Mouse (Mus musculus) liver, embryonic 16.5 days (tissue): ENCODE data around the gene Sez6. TPM values are rescaled to one million over a fixed set of nuclear protein-coding genes. Genes with fewer than 3 reads are reported as not detected.

Source experiments
- ATAC-seq: fragments of 200-750 bp; cut with Nextera tagmentation; 2 replicates; pipeline ENCODE4 v1.8.0; 2017; ENCODE audit warnings: low read depth, mild to moderate bottlenecking, moderate number of reproducible peaks, moderate library complexity
- H3K27ac ChIP-seq: fragments of 300-500 bp; sonication (generic); 2 replicates; pipeline ENCODE4 v1.5.1; 2014; ENCODE audit warnings: mild to moderate bottlenecking, low read length
- H3K27me3 ChIP-seq: fragments of 300-500 bp; sonication (generic); 2 replicates; pipeline ENCODE4 v1.6.1; 2014; ENCODE audit warnings: low read depth, low read length, mixed read lengths; ENCODE audit not compliant: control insufficient read depth, insufficient read depth
- H3K36me3 ChIP-seq: fragments of 300-500 bp; sonication (generic); 2 replicates; pipeline ENCODE4 v1.6.1; 2014; ENCODE audit warnings: mild to moderate bottlenecking; ENCODE audit not compliant: control insufficient read depth, insufficient read depth
- H3K4me1 ChIP-seq: fragments of 300-500 bp; sonication (generic); 2 replicates; pipeline ENCODE4 v1.6.1; 2014; ENCODE audit warnings: low read depth, low read length, mixed read lengths; ENCODE audit not compliant: control insufficient read depth
- H3K4me2 ChIP-seq: fragments of 300-500 bp; sonication (generic); 2 replicates; pipeline ENCODE4 v1.6.1; 2014; ENCODE audit warnings: low read depth, low read length, mixed read lengths
- H3K4me3 ChIP-seq: fragments of 300-500 bp; sonication (generic); 2 replicates; pipeline ENCODE4 v1.5.1; 2014; ENCODE audit warnings: low read depth, mild to moderate bottlenecking, low read length
- H3K9ac ChIP-seq: fragments of 300-500 bp; sonication (generic); 2 replicates; pipeline ENCODE4 v1.6.1; 2014; ENCODE audit warnings: low read depth, low read length
- H3K9me3 ChIP-seq: fragments of 300-500 bp; sonication (generic); replicated peaks from 2 replicates; pipeline ENCODE4 v1.6.1; 2016; ENCODE audit warnings: low read length; ENCODE audit not compliant: control insufficient read depth
- WGBS: fragments of 180-500 bp; shearing (Covaris S2); extraction: QIAGEN DNeasy Blood & Tissue Kit; methylation state at CpG from one replicate; pipeline ENCODE4 v1.1.7; 2014; ENCODE audit not compliant: insufficient replicate concordance; 5-methylcytosine and 5-hydroxymethylcytosine counted together
- polyA plus RNA-seq: library from polyadenylated mRNA; unstranded; fragments of >200 nt; fragmentation: Nextera tagmentation; extraction: Ambion mirVana; gene quantifications from 2 replicates; pipeline ENCODE4 v1.2.1, GENCODE M21; 2015

Gene Sez6
- polyA plus RNA-seq, 1 experiment from 2014 or later: 0.17 TPM

DNA sequence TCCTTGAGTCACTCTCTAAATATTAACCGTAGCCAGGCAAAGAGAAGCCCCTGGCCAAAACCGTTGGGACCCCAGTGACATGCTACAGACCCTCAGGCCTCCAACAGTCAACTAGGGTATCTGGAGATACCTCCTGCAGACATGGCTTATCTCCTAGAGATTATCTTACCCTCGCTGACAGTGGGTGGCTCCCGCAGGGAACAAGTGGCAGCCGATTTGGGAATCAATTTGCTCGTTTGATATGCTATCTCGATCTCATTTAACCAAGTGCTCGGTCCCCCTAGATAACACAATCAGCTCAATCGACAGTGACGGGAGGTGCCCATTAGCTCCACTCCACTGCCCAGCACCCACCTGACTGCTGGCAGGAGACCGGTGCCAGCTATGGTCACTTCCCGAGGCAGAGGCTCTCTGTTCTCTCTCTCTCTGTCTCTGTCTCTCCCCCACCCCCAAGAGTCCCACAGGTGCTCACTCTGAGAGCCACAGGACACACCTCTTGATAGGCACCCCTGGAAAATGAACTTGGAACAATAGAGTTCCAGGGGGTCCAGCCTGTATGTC, 19.6 kb downstream of the Sez6 start:
- no peak overlapping the region for H3K27ac ChIP-seq
- H3K27me3 ChIP-seq: peaks cover 10% of the 10 kb centered on the region; the same call in 1 of the 2 replicates
- H3K36me3 ChIP-seq: no peaks in the 10 kb centered on the region
- H3K9ac ChIP-seq: no peak overlapping the region
- H3K9me3 ChIP-seq: no peaks in the 10 kb centered on the region
- no peak overlapping the region for H3K4me2 ChIP-seq
- no peak for ATAC-seq
- no peak overlapping the region for H3K4me3 ChIP-seq
- no peaks in the 10 kb centered on the region for H3K4me1 ChIP-seq
- WGBS: 20% methylated on average over 12 of the region's 12 CpGs

DNA sequence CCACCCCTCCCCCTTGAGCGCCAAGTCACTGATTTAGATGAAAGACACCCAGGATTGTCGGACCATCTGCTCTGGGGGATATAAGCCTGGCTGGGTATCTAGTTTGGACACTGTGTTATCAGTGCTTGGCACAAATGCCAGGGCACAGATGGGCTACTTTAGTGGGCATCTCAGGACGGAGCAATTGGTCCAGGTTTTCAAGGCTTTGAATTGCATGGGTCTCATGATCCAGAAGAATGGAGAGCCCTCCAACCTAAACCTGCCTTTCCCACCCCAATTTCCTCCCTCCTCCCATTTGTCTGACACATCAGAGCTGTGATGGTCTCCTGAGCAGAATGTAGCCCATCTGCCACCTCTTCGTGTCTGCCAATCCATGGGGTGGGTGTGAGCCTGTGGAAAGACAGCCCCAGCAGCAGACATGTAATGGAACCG, 20.2 kb downstream of the Sez6 start:
- Histone ChIP-seq H3K4me1 (no peaks in the 10 kb centered on the region), H3K4me3 (no peak overlapping the region), H3K27ac (no peak overlapping the region), H3K9me3 (no peaks in the 10 kb centered on the region), H3K27me3 (peaks cover 10% of the 10 kb centered on the region; the same call in 1 of the 2 replicates), H3K4me2 (no peak overlapping the region), H3K36me3 (no peaks in the 10 kb centered on the region), H3K9ac (no peak overlapping the region)
- 39% methylated on average over 5 of the region's 5 CpGs for WGBS
- ATAC-seq: no peak

DNA sequence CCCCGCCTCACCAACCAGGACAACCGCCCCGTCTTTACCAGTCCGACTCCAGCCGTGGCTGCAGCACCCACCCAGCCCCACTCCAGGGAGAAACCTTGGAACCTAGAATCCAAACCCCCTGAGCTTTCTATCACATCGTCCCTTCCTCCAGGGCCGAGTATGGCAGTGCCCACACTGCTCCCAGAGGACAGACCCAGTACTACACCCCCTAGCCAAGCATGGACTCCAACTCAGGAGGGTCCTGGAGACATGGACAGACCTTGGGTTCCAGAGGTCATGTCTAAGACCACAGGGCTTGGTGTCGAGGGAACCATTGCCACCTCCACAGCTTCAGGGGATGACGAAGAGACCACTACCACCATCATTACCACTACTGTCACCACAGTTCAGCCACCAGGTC, 23.1 kb downstream of the Sez6 start:
- H3K27me3 ChIP-seq: peaks cover 5% of the 10 kb centered on the region; the same call in 1 of the 2 replicates
- ATAC-seq: no peak
- H3K36me3 ChIP-seq: no peaks in the 10 kb centered on the region
- no peak overlapping the region for H3K27ac ChIP-seq
- WGBS: 21% methylated on average over 9 of the region's 9 CpGs
- no peak overlapping the region for H3K9ac ChIP-seq
- H3K4me2 ChIP-seq: no peak overlapping the region
- no peak overlapping the region for H3K4me3 ChIP-seq
- no peaks in the 10 kb centered on the region for H3K9me3 ChIP-seq
- no peaks in the 10 kb centered on the region for H3K4me1 ChIP-seq

DNA sequence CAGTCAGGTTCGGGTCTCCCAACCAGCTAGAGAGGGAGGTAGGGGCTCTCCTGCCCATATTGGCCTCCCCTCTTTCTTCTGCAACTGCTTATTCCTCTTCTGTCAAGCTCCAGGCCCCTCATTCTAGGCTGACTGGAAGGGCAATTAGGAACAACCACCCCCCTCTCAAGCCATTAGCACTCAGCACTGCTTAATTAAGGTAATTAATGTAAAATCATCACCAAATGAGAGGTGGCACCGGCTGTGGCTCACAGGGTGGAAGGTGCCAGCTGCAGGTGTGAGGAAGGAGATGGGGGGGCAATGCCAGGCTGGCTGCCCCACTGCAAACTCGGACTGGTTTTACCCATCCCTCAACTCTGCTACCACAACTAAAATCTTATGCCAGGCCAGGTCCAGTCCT, 25.8 kb downstream of the Sez6 start:
- H3K36me3 ChIP-seq: no peaks in the 10 kb centered on the region
- 39% methylated on average over 3 of the region's 3 CpGs for WGBS
- H3K4me3 ChIP-seq: no peak overlapping the region
- no peaks in the 10 kb centered on the region for H3K4me1 ChIP-seq
- no peak overlapping the region for H3K27ac ChIP-seq
- no peak for ATAC-seq
- no peak overlapping the region for H3K9ac ChIP-seq
- H3K9me3 ChIP-seq: no peaks in the 10 kb centered on the region
- H3K27me3 ChIP-seq: no peaks in the 10 kb centered on the region
- no peak overlapping the region for H3K4me2 ChIP-seq

DNA sequence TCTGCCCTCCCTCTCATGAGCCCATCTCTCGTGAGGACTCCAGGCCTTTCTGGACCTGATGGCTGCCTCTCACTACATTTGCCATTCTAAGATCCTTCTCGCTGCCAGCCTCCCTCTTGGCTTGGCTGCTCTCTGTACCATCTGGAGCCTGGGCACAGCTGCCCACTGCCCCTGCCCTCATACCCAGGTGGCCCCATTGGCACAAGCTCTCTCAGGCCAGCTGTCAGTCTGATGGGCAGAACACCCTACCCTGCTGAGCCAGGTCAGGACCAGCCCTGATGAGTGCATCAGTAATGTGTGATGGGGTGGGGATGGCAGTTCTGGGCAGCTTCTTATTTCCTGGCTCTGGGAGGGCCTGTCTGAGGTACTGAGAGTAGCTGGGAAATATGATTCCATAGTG, 27.7 kb downstream of the Sez6 start:
- Histone ChIP-seq H3K4me2 (no peak overlapping the region), H3K4me1 (no peaks in the 10 kb centered on the region), H3K9ac (no peak overlapping the region), H3K4me3 (no peak overlapping the region), H3K9me3 (no peaks in the 10 kb centered on the region), H3K36me3 (no peaks in the 10 kb centered on the region), H3K27me3 (0 out of 2 replicates have a peak, but pooled peaks cover 3% of the 10 kb centered on the region), H3K27ac (no peak overlapping the region)
- ATAC-seq: no peak
- 41% methylated on average over 2 of the region's 2 CpGs for WGBS

DNA sequence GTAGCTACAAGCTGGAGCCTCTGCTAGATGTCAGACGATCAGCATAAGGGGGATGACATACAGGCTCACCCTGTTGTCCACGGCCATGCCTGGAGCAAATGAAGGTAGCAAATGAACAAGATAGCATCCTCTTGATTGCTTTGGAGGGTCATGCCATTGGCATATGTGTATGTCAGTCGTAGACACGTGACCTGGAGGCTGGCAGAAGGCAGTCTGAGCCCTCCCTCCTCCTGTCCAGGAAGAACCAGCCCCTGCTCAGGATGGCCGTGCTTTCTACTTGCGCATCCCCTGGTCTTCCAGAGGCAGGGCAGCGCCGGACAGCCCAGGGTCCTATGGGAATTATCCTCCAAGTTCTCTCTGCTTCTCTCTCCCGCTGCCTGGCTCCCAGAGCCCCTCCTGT, 28.3 kb downstream of the Sez6 start:
- Histone ChIP-seq H3K4me1 (no peaks in the 10 kb centered on the region), H3K9ac (no peak overlapping the region), H3K9me3 (no peaks in the 10 kb centered on the region), H3K36me3 (no peaks in the 10 kb centered on the region), H3K27ac (no peak overlapping the region), H3K4me3 (no peak overlapping the region), H3K27me3 (0 out of 2 replicates have a peak, but pooled peaks cover 3% of the 10 kb centered on the region), H3K4me2 (no peak overlapping the region)
- ATAC-seq: no peak
- WGBS: 48% methylated on average over 8 of the region's 9 CpGs

DNA sequence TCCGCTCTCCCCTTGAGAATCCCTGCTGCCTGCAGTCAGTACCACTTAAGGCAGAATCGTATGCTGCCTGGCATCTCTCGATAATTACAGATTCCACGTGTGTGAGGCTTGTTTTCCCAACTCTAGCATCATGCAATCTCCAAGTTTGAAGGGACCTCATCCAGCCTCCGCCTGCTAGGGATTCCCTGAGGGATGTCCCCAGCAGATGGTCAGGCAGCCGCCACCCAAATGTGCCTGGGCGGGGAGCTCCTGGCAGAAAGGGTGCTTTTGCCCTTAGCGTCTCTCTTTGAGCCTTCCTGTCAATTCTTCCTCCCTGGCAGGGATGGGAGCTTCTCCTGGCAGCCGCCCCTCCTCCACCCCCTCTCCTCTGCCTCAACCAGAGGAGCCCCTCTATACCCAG, 29.6 kb downstream of the Sez6 start:
- 0 out of 2 replicates have a peak, but pooled peaks cover 3% of the 10 kb centered on the region for H3K27me3 ChIP-seq
- no peak overlapping the region for H3K9ac ChIP-seq
- H3K4me2 ChIP-seq: no peak overlapping the region
- H3K9me3 ChIP-seq: no peaks in the 10 kb centered on the region
- no peaks in the 10 kb centered on the region for H3K4me1 ChIP-seq
- H3K36me3 ChIP-seq: no peaks in the 10 kb centered on the region
- ATAC-seq: no peak
- no peak overlapping the region for H3K4me3 ChIP-seq
- WGBS: 41% methylated on average over 9 of the region's 9 CpGs
- H3K27ac ChIP-seq: no peak overlapping the region

DNA sequence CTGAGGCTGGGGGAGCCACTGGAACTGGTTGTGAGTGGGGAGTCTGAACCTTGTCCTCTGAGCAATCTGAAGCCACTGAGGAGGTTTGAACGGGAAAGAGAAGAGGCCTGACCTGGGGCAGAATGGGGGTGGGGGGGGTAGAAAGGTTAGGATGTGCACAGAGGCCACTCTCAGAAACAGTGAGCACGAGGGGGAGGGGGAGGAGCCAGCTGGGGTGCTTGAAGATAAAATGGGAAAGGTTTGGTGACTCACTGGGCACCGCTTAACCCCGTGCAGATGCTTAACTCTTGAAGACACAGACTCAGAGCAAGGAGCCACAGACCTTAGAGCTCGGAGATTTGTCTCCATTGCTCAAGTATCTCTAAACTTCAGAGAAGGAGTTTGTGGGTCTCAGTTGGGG, 30.3 kb downstream of the Sez6 start:
- ATAC-seq: no peak
- Histone ChIP-seq H3K27me3 (0 out of 2 replicates have a peak, but pooled peaks cover 3% of the 10 kb centered on the region), H3K9ac (no peak overlapping the region), H3K4me2 (no peak overlapping the region), H3K4me3 (no peak overlapping the region), H3K27ac (no peak overlapping the region), H3K4me1 (no peaks in the 10 kb centered on the region), H3K36me3 (no peaks in the 10 kb centered on the region), H3K9me3 (no peaks in the 10 kb centered on the region)
- WGBS: 28% methylated on average over 5 of the region's 5 CpGs

DNA sequence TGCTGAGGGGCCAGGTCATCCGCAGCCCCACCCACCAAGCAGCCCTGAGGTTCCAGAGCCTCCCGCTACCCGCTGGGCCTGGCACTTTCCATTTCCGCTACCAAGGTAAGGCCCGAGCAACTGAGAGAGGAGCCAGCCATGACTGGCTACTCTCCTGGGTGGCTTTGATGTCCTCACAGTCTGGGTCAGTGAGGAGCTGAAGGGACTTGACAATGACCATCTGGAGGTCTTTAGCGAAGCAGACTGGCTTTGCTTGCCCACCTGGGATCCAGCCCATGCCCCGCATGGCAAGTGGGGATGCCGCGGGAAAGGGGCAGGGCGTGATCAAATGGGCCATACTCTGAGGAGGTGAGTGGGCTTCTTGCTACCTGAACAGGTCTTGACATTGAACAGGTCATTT, 32.3 kb downstream of the Sez6 start:
- H3K4me2 ChIP-seq: no peak overlapping the region
- no peak overlapping the region for H3K27ac ChIP-seq
- 0 out of 2 replicates have a peak, but pooled peaks cover 3% of the 10 kb centered on the region for H3K27me3 ChIP-seq
- ATAC-seq: no peak
- no peak overlapping the region for H3K4me3 ChIP-seq
- no peaks in the 10 kb centered on the region for H3K4me1 ChIP-seq
- H3K9me3 ChIP-seq: no peaks in the 10 kb centered on the region
- WGBS: 81% methylated on average over 10 of the region's 10 CpGs
- no peaks in the 10 kb centered on the region for H3K36me3 ChIP-seq
- no peak overlapping the region for H3K9ac ChIP-seq
